Mouse (Mus musculus) ES-E14 (cell line): ENCODE data around the gene Frrs1. TPM values are rescaled to one million over a fixed set of nuclear protein-coding genes. Genes with fewer than 3 reads are reported as not detected.

Source experiments
- DNase-seq: peaks from one replicate; pipeline ENCODE4 v3.0.0-alpha.2; 2013; ENCODE audit warnings: low read depth, low spot score
- H3K27ac ChIP-seq: 2 replicates; pipeline ENCODE4 v1.5.1; 2012; ENCODE audit warnings: low read depth, mild to moderate bottlenecking, low read length, moderate library complexity, mixed read lengths; ENCODE audit not compliant: poor library complexity, insufficient read depth, severe bottlenecking
- H3K36me3 ChIP-seq: 2 replicates; pipeline ENCODE4 v1.6.1; 2012; ENCODE audit warnings: mild to moderate bottlenecking, low read length, moderate library complexity, mixed read lengths; ENCODE audit not compliant: control insufficient read depth, poor library complexity, insufficient read depth, severe bottlenecking
- H3K4me1 ChIP-seq, 2 experiments: fragments of 150-350 bp in 1 of 2; sonication (generic) in 1 of 2; 2 replicates each; pipeline ENCODE4 v1.6.1; 2012; ENCODE audit warnings: low read length in 2 of 2, mild to moderate bottlenecking in 1 of 2, mixed read lengths in 1 of 2; ENCODE audit not compliant: control insufficient read depth in 2 of 2, insufficient read depth in 2 of 2, poor library complexity in 1 of 2
- H3K4me3 ChIP-seq, 2 experiments: fragments of 150-350 bp in 1 of 2; sonication (generic) in 1 of 2; 2 replicates each; pipeline ENCODE4 v1.5.1; 2012; ENCODE audit warnings: low read length in 2 of 2, low read depth in 1 of 2, mild to moderate bottlenecking in 1 of 2, mixed read lengths in 1 of 2; ENCODE audit not compliant: insufficient read depth in 1 of 2, poor library complexity in 1 of 2, severe bottlenecking in 1 of 2
- H3K9ac ChIP-seq: 2 replicates; pipeline ENCODE4 v1.6.1; 2012; ENCODE audit warnings: low read depth, mild to moderate bottlenecking, low read length, mixed read lengths; ENCODE audit not compliant: poor library complexity, insufficient read depth, severe bottlenecking
- H3K9me3 ChIP-seq: fragments of 150-350 bp; sonication (generic); 2 replicates; pipeline ENCODE4 v1.6.1; 2012; ENCODE audit warnings: low read depth, mild to moderate bottlenecking, low read length; ENCODE audit not compliant: control insufficient read depth, insufficient read depth
- CHD2 ChIP-seq: IDR thresholded peaks from 2 replicates; pipeline ENCODE4 v1.6.1; 2014; ENCODE audit warnings: mild to moderate bottlenecking, low read depth, low read length, inconsistent platforms
- HCFC1 ChIP-seq: IDR thresholded peaks from 2 replicates; pipeline ENCODE4 v1.6.1; 2012; ENCODE audit warnings: low read length, inconsistent platforms, borderline replicate concordance; ENCODE audit not compliant: insufficient read depth
- MAFK ChIP-seq: IDR thresholded peaks from 2 replicates; pipeline ENCODE4 v1.6.1; 2014; ENCODE audit warnings: mild to moderate bottlenecking, low read depth, low read length, inconsistent platforms; ENCODE audit not compliant: insufficient read depth
- ZC3H11A ChIP-seq: IDR thresholded peaks from 2 replicates; pipeline ENCODE4 v1.6.1; 2012; ENCODE audit warnings: low read depth, mild to moderate bottlenecking, inconsistent platforms, low read length, borderline replicate concordance
- ZNF384 ChIP-seq: IDR thresholded peaks from 2 replicates; pipeline ENCODE4 v1.6.1; 2012; ENCODE audit warnings: low read depth, low read length, inconsistent platforms
- in situ Hi-C, 2 experiments: fragments of 600-800 bp; cut with MboI; formaldehyde crosslinking; loops; one replicate each; pipeline ENCODE4 v1.15.1; 2025; ENCODE audit warnings: low sequenced_read_pairs in 2 of 2, inconsistent platforms in 1 of 2; ENCODE audit not compliant: unreplicated experiment in 2 of 2
- total RNA-seq: library from RNA; depleted of rRNA; stranded (reverse); fragments of 300-350 nt; gene quantifications from 2 replicates; pipeline ENCODE4 v1.2.3, GENCODE M21; 2012

The Frrs1 gene
- total RNA-seq, 1 experiment: 69.3 TPM

- in situ Hi-C loops: no loop called here
- Histone ChIP-seq H3K27ac (no peak overlapping the region), H3K4me1 (no peaks in the 10 kb centered on the region), H3K9ac (no peak overlapping the region), H3K36me3 (peaks cover 30% of the 10 kb centered on the region), H3K4me3 (no peak overlapping the region), H3K9me3 (no peaks in the 10 kb centered on the region)
- DNase-seq: no peak
- no peak for TF ChIP-seq MAFK
- no peak for TF ChIP-seq CHD2
- TF ChIP-seq ZC3H11A: no peak
- no peak for TF ChIP-seq HCFC1
- TF ChIP-seq ZNF384: no peak
Measured at GRCm38 (mm10) chr3:116891436-116892205, 32.4 kb downstream of the Frrs1 start.

- no peak for DNase-seq
- Histone ChIP-seq H3K4me3 (no peak overlapping the region), H3K27ac (no peak overlapping the region), H3K4me1 (no peaks in the 10 kb centered on the region), H3K9me3 (no peaks in the 10 kb centered on the region), H3K9ac (no peak overlapping the region), H3K36me3 (peaks cover 36% of the 10 kb centered on the region)
- TF ChIP-seq ZC3H11A (no peak), ZNF384 (no peak), CHD2 (no peak), HCFC1 (no peak)
- in situ Hi-C loops: no loop called here
Measured at GRCm38 (mm10) chr3:116892206-116892563, 32.9 kb downstream of the Frrs1 start.

DNA sequence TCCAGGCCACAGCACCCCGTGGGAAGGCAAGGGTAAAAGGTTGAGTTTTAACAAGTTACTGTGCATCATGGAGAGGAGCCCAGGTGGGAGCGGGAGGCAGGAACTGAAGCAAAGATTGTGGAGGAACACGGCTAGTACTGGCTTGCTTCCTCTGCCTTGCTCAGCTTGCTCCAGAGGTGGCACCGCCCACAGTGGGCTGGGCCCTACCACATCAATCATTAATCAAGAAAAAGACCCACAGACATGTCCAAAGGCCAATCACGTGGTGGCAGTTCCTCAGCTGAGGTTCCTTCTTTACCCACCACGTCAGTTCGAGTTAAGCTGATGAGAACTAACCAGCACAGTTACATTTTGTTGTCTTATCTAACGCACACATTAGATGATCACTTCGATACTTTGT lies 33.6 kb downstream of the Frrs1 start:
- H3K9me3 ChIP-seq: no peaks in the 10 kb centered on the region
- DNase-seq: peak; percentile 26
- H3K36me3 ChIP-seq: peaks cover 39% of the 10 kb centered on the region
- no peak overlapping the region for H3K27ac ChIP-seq
- no peaks in the 10 kb centered on the region for H3K4me1 ChIP-seq
- in situ Hi-C loops: no loop called here
- no peak overlapping the region for H3K9ac ChIP-seq
- no peak overlapping the region for H3K4me3 ChIP-seq
- no peak for TF ChIP-seq HCFC1
- TF ChIP-seq CHD2: no peak
- TF ChIP-seq MAFK: no peak
- no peak for TF ChIP-seq ZC3H11A
- TF ChIP-seq ZNF384: no peak

DNA sequence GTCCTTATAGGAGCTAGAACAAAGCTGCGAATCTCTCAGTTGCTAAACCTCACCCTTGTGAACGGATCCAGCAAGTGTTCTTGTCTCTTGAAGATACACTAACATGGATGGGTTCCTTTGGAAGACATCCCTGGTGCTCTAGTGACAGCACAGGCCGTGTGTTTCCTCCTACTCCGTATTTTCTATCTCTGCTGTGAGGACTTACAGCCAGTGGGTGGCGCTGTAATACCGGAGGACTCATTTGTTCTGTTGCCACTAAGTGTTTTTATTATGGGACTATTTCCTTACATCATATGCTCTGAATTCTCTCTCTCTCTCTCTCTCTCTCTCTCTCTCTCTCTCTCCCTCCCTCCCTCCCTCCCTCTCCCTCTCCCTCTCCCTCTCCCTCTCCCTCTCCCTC lies 44.9 kb downstream of the Frrs1 start:
- H3K36me3 ChIP-seq: peaks cover 24% of the 10 kb centered on the region
- H3K9ac ChIP-seq: no peak overlapping the region
- in situ Hi-C loops: loop anchor here (25.0 kb wide), 2 partner anchors 158 to 533 kb away; no protein-coding TSS in a partner anchor
- no peaks in the 10 kb centered on the region for H3K9me3 ChIP-seq
- TF ChIP-seq HCFC1 (no peak), ZC3H11A (peak; percentile 81; the same call in 1 of the 2 replicates)
- H3K4me3 ChIP-seq: no peak overlapping the region
- DNase-seq: peak; percentile 43
- peaks cover 0 to 4% of the 10 kb centered on the region in 2 experiments; a peak in 1 of 4 replicates for H3K4me1 ChIP-seq
- H3K27ac ChIP-seq: no peak overlapping the region
